Mouse (Mus musculus) heart, adult 2 months (tissue): Measurements from ENCODE around the gene Megf6.

ENCODE experiments used
- CTCF ChIP-seq: fragments of 200-600 bp; IDR thresholded peaks from 2 replicates; pipeline ENCODE4 v1.8.1; 2022; ENCODE audit warnings: antibody characterized with exemption, mild to moderate bottlenecking, moderate library complexity
- POLR2A ChIP-seq: fragments of 200-500 bp; IDR thresholded peaks from 2 replicates; pipeline ENCODE4 v1.6.1; 2011; ENCODE audit warnings: mild to moderate bottlenecking, low read depth, low read length, control low read depth; ENCODE audit not compliant: insufficient read depth

DNA sequence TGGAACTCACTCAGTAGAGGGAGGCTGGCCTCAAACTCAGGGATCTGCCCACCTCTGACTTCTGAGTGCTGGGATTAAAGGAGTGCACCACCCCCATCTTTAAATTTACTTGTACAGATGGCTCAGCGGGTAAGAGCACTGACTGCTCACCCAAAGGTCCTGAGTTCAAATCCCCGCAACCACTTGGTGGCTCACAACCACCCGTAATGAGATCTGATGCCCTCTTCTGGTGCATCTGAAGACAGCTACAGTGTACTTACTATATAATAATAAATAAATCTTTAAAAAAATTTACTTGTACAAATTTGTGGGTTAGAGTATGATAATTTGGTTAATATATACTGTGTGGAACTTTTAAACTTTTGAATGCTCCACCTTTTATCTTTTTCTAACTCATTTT lies 25.8 kb upstream of the Megf6 start:
- TF ChIP-seq POLR2A (no peak), CTCF (0 out of 2 replicates have a peak, but pooled peaks have one; percentile 3)
